Mouse (Mus musculus): ENCODE measurements around the gene Ric1.
"Not testable (repeated sequence)": the region's sequence is repeated elsewhere in the genome, so short reads cannot be mapped to it uniquely, and the experiment has no call there.

Ric1 gene

DNA sequence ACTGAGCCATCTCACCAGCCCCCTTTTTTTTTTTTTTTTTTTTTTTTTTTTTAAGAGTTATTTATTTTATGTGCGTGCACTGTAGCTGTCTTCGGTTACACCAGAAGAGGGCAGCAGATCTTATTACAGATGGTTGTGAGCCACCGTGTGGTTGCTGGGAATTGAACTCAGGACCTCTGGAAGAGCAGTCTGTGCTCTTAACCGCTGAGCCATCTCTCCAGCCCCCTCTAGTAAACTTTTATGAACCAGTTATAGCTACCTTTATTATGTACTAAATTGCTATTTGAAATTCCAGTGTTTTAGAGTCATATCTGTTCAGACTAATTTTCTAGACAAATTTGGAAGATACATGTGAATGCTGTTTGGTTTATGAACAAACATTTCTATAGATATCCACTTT lies 3.5 kb downstream of the Ric1 start:
- not testable (repeated sequence) for DNase-seq (ENCODE audit: low read depth, low spot score)

DNA sequence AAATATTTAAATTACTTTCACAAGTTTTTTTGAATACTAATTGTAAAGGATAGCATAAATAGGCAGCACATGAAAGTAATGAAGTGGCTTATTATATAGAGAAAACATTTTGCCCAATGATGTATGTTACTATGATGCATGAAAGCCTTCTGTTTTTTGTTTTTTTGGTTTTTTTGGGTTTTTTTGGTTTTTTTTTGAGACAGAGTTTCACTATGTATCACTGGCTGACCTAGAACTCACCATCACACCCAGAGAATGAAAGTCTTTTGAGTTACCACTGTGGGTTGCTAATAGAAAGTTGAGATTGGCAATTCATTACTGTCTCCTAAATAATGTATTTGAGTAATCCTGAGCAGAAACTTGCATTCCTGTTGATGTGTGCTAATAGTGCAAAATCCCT lies 4.8 kb downstream of the Ric1 start:
- no peak for DNase-seq (ENCODE audit: low read depth, low spot score)

DNA sequence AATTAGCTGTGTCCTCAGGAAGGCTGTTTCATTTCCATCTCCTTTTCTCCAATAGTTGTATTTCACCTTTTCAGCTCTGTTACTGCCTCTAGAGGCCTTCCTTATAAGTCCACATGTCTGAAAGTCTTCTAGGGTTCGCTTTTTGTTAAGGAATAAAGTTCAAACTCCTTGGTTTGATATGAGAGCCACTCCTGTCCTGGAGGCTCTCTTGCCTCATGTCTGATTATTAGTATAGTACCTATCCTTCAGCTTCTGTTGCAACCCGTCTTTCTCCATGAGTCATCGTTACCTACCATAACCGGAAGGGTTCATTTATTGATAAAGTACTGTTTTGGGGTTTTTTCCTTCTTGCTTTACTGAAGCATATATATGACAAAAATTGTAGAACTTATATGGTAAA lies 5.2 kb downstream of the Ric1 start:
- DNase-seq (ENCODE audit: low read depth, low spot score): no peak

DNA sequence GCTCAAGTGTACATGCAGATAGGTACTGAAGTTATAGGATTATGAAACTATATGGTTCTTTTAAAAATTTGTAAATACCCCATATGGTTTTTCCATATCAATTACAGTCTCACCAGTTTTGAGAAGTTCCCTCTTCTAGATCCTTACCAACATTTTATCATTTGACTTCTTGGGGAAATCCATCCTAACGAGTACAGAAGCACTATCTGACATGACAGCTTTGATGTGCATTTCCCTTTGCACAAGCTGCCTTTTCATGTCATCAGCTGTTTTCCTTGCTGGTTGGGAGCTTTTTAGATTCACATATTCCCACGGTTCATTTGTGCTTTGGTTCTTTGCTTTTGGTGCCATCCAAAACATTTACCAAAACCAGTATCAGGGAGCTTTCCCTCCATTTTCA lies 6.5 kb downstream of the Ric1 start:
- DNase-seq (ENCODE audit: low read depth, low spot score): no peak

DNA sequence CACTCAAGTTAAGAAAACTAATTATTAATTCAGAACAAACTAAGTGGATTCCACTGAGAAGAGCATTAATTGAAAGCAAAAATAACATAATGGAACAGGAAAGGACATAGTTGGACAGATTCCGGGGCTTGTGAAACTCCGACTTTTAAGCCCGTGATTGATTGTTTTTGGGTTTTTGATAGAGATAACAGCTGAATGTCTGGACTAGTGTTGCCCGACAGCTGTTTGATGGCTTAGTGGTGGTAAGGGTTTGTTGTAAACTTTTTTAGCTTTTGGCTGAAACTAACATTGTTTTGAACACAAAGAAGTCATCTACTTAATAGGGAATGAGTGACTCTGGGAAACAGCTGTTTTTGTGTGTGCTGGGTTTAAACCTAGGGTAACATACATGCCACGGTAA lies 11.9 kb downstream of the Ric1 start:
- peak; percentile 27 for DNase-seq (ENCODE audit: low read depth, low spot score)

DNA sequence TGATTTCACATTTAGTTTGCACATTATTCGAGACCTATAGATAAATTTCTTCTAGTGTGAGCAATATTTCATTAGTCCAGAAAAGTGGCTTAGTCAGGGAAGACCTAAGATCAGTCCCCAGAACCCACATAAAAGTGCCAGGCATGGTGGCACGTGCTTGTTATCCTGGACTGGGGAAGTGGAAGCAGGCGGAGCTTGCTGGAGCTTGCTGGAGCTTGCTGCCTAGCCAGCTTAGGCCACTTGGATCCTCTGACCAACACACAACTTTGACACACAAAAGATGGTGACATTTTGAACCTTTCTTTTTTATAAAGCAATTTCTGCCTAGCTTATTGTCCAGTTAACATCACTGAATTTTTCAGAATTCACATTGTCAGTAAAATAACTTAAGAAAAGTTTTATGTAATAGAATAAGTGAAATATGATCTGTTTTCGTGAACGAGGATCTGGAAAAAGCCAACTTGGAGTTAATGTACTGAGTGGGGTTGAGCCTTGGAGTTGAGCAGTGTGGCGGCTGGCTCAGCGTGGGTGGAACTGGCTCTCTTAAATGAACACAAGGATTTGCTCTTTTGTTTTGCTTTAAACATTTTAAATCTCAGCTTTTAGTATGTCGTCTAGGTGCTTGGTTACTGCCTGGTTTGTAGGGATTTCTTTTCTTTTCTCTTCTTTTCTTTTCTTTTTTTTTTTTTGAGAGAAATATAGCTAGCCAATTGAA lies 20.3 kb downstream of the Ric1 start:
- no peak for DNase-seq (ENCODE audit: low read depth, low spot score)

DNA sequence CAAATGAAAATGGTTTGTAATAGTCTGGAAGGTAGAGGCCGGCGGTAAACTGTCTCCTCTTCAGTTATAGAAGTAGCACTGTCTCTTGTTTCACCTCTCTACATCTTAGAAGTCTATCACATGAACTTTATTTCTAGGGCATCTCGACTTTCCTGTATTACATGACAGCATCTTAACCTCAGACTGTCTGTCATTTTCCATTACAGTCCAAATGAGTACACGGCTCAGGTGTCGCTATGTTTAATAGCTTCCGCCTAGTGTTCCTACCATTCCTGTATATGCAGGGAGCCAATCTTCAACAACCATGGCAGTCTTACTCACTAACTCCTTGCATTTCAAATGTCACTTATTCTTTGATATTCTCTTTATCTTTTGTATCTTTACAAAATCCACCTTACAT lies 21.9 kb downstream of the Ric1 start:
- DNase-seq (ENCODE audit: low read depth, low spot score): peak; percentile 52

DNA sequence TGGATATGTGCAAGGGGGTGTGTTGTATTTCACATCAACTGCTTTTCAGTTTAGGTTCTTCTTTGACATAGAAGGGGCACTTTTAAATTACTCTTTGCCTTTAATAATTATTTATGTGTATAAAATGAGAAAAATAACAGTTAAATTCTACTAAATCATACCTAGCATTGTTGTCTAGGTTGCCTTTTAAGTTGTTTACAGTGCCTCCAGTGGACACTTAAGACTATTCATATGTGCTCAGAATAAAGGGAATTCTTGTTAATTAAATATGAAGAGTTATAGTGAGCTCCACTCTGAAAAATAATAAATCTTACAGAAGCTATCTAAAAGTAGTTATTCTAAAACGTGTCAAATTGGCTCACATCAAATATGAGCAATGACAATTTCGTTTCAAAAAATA lies 28.5 kb downstream of the Ric1 start:
- DNase-seq (ENCODE audit: low read depth, low spot score): no peak

DNA sequence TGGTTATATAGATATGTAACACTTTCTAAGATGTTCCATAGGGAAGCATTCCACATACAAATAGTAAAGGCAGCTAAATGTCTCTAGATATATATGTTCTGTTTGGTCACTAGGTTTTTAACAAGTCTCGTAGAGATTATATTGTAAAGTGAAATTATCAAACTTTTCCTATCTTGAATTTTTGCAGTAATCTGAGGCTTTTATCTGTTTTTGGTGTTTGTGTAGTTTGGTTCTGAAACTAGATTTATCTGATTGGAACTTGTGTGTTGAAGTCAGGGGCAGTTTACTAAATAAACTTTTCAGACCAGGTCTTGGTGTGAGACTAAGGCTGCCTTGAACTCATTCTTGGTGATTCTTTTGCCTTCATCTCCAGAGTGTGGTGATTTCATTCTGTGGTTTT lies 29.0 kb downstream of the Ric1 start:
- no peak for DNase-seq (ENCODE audit: low read depth, low spot score)

DNA sequence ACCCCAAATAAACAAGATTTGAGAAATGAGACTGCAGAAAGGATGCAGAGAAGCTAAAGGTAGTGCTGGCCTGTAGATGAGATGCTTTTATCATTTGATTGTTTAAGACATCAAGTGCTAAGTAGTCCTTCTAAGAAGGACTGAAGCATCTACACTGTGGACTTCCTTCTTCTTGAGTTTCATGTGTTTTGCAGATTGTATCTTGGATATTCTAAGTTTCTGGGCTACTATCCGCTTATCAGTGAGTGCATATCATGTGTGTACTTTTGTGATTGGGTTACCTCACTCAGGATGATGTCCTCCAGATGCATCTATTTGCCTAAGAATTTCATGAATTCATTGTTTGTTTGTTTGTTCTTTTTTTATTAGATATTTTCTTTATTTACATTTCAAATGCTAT lies 29.9 kb downstream of the Ric1 start:
- not testable (repeated sequence) for DNase-seq (ENCODE audit: low read depth, low spot score)

DNA sequence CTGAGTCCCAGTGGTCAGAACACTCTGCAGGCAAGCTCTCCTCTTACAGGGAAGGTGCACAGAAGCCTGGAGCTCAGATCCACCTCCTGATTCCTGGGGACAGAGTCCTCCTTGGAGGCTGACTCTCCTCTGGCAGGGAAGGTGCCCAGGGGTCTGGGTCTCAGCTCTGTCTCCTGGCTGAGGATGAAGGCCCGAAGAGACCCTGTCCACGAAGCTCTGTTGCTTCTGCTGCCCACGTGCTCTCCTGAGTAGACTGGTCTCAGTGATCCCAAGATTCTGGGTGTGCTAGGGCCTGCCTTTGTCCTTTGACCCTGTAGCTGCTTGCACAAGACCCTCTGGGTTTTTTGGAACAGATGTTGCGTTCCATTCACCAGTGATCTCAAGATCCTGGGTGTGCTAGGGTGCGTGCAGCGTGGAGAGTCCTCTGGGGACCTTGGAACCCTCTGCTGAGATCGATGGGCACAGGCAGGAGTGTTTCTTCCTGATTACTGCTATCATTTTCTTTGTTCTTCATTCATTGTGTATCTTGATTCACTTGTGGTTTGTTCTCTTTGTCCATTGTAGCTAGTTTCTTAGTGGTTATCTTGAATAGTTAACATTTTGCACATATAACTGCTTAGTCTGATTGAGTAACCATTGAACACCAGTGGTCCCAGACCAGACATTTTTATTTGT lies 35.2 kb downstream of the Ric1 start:
- DNase-seq (ENCODE audit: low read depth, low spot score): not testable (repeated sequence)

DNA sequence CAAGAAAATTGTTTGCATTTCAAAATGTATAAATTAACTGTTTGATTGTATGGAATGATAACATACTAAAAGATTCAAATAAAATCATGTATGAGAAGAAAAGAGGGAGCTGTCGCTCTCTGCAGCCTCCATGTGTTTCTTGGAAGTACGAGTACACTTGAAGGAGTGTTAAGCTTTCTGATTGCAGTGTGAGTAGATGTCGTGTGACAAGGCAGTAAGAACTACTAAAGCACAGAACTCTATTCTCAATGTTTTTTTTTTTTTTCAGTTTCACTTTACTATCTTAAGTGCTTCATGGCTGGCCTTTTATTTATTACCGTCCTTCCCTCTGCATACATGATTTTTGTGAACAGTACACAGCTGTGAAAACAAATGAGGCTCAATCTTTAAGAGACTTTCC lies 40.1 kb downstream of the Ric1 start:
- DNase-seq (ENCODE audit: low read depth, low spot score): no peak

DNA sequence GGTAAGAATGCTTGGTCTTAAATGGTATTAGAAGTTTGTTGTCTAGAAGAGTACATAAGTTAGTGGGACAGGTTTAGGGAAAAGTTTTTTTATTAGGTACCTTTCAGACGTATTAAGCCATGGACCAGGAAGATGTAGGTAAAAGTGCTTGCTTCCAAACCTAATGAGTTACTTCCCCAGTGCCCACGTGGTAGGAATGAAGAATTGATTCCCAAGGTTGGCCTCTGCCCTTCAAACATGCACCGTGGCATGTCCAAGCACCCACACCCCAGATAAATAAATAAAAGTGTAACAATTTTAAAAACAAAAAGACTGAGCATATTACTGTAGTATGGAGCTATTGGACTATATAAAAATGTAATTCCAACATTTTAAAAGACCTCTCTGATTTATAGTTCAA lies 40.5 kb downstream of the Ric1 start:
- no peak for DNase-seq (ENCODE audit: low read depth, low spot score)

DNA sequence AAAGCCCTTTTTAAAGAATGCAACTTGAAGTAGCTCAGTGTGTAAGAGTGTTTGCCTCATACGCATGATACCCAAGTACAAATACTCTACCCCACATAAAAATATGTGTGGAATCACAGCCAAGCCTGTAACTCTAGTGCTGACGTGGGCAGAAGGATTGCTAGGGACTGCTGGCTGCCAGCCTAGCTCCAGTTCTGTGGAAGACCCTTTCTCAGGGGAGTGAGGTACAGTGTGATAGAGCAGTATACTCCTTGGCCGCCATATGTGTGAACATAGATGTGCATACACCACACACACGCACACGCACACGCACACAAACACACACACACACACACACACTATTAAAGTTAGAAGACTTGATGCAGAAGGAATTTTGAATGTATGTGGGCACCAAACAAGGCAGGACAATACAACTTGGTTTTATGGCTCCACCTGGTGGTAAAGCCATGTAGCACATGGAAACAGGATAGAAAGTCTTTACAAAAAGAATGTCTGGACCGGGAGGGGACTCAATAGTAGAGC lies 41.2 kb downstream of the Ric1 start:
- DNase-seq (ENCODE audit: low read depth, low spot score): peak; percentile 28

DNA sequence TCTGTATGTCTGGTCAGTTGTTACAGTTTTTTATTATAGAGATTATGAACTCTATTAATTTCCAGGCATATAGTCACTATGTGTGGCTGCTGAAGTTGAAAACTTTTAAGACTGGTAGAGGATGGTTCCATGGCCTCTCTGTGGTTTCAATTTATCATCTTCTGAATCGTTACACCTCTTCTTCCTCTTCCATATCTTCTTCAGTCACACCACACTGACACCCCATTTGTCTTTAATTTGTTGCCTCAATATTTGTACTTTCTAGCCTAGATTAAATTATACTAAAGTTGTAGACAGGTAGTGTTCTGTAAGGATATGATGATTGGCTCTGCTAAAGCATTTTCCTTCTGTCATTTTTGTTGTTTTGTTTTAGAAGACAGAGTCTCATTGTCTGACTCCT lies 44.4 kb downstream of the Ric1 start:
- no peak for DNase-seq (ENCODE audit: low read depth, low spot score)

DNA sequence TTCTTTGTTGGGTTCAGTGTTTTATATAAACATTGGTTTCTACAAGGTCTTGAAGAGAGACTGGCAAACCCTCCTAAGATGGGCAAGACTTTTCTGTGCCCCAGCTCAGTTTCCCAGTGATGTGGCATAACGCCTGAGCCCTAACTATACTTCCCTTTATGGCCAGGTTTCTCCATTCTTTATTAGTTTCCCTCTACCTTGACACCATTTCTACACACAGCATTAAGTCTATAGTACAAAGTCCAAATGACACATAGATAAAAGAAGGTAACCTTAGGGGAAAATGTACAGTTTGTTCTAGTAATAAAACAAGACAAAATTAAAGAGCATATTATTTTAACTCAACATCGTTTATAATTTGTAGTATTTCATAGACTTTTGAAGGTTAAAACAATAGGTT lies 60.4 kb downstream of the Ric1 start:
- DNase-seq (ENCODE audit: low read depth, low spot score): no peak

DNA sequence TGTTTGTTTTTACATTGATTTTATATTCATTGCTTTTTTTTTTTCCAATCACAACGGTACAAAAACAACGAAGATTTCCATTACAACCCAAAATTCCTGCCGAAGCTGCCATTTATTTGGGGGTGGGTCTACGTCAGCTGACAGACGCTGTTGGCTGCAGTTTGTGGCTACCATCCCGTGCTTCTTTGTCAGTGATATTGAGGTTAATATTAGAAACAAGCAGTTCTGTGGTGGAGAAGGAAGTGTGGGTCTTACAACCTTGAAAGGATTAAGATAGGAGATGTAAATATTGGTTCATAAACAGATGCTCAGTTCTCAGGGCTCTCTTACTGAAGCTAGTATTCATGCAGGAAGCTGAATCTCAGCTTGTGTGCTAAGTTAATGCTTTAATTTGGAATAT lies 61.7 kb downstream of the Ric1 start:
- no peak for DNase-seq (ENCODE audit: low read depth, low spot score)

DNA sequence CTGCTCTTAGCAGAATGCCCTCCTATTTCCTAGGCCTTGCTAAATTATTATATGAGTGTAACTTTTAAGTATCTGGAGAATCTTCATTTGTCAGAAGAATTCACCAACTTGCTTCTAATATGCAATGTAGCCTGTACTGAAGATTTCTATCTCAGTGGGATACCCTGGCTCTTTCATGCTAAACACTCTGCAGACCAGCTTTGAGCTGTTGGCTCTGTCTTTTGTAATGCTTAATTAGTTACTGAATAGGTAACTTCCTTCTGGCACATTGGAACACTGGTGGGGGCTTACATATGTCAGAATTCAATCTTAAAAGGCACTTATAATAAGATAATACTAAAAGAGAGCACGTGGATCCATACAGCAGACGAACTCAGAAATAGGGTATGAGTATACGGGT lies 71.7 kb downstream of the Ric1 start:
- DNase-seq (ENCODE audit: low read depth, low spot score): not testable (repeated sequence)

DNA sequence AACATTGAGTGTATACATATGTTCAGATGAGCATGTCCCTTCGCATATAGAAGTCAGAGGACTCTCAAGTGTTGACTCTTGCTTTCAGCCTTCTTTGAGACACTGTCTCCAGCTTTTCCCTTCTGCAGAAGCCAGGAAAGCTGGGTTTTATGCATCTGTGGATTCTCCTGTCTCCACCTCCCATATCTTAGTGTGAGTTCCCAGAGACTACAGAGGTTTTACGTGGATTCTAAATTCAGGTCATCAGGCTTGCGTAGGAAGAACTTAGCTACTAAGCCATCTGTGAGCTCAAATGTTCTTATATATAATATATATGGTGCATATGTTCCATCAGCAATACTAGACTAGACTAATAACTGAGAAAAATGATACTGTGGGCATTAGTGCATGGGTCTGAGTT lies 74.2 kb downstream of the Ric1 start:
- DNase-seq (ENCODE audit: low read depth, low spot score): no peak

DNA sequence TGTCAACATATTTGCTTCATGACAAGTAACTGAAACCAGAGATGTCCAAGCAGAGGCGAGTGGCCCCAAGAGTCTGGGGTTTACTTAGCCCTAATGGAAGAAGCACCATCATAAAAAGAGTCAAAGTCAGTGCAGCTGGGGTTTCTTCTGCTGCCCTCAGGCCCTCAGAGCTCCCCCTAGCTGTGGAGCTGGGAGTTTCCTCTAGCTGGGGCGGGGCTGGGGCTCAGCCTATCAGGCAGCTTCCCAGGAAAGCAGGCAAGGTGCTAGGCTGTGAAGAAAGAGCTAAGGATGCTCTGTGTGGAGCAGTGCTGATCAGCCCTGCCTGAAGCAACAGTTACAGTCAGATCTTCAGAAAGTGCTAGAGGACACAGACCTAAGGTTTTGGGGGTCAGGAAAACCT lies 74.9 kb downstream of the Ric1 start:
- no peak for DNase-seq (ENCODE audit: low read depth, low spot score)

DNA sequence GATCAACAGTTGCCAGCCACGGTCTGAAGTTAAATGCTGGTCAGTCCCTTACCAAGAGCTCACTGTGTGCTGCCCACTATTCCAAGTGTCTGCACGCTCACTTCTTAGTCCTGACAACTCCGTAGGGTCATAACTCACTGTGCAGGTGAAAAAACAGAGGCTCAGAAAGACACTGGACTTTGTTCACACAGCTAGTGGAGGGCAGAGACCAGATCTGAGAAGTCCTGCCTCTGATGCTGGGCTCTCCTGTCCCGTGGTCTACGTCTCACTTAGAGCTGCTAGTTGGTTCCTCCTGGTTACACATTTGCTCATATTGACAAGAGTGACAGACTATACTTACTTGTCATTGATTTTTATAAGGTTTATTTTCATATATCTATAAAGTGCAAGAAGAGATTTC lies 76.9 kb downstream of the Ric1 start:
- DNase-seq (ENCODE audit: low read depth, low spot score): no peak

DNA sequence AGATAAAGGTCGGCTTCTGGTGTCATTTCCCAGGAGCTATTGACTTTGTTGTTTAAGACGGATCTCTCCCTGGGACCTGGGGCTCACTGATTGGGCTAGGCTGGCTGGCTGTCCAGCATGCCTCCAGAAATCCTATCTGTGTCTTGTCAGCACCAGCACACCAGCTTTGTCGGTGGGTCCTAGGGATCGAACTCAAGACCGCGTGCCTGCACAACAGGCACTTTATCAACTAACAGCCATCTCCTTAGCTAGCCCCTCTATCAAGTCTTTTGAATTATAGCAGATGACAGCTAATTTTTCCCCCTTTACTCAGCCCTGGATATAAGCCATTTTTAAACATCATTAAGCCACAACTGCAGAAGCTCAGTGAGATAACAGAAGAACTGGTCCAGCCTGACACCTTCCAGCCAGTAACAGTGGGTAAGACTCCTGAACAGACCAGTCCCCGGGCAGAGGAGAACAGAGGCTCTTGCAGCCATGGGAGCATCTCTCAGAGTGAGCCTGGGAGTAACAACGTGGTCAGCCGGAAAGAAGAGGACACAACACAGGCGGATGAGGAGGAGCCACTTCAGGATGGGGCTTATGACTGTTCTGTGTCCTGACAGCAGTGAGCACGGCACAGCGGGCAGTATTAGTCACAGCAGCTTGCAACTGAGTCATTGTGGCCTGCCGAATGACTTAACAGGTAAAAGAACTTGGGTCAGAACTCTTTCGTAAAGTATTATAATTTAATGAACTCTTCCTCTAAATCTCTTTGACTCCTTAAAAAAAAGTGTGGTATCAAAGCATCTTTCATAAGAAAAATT lies 81.7 kb downstream of the Ric1 start:
- no peak for DNase-seq (ENCODE audit: low read depth, low spot score)

DNA sequence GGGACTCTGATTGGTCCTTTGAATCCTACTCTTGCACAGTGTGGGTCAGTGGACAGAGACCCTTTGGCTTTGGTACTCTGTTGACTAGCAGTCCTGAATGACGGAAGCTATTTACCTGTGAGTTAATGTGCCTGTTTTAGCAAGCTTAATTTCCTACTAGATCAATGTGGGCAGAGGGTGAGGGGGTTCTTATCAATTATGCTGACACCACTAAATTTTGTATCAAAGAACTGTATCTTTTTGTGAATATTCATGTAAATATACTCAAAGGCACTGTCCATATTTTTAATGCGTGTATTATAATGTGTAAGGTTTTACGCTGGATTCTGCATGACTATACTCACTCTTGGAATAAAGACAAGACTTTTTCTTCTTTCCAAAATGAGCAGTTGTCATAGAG lies 82.6 kb downstream of the Ric1 start:
- no peak for DNase-seq (ENCODE audit: low read depth, low spot score)
